Mouse (Mus musculus): ENCODE measurements around the gene Erh. TPM values are rescaled to one million over a fixed set of nuclear protein-coding genes. Genes with fewer than 3 reads are reported as not detected.

Erh gene
- polyA plus RNA-seq, 1 experiment from 2014 or later, result 210 TPM

DNA sequence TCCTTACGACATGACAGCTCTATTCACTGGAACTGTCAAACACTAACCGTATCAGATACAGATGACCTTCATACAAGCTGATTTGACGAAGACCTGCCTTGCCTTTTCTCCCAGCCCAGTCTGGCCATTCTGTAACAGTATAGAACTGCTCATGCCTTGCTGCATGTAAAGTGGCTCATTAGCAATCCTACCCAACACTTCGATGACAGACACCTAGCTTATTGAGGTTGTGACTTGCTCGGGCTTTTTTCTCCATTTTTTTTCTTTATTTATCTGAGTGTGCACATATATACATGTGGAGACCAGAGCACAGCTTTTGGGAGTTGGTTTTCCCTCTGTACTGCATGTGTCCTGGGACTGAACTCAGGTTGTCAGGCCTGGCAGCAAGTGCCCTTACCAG is 12.4 kb downstream of the Erh start:
- Histone ChIP-seq H3K36me3 (ENCODE audit: insufficient read depth, low read length) (peaks cover 35% of the 10 kb centered on the region), H3K4me3 (replicated peaks; ENCODE audit: low read depth, low read length) (no peak overlapping the region), H3K27me3 (ENCODE audit: insufficient read depth, low read length) (no peaks in the 10 kb centered on the region), H3K4me2 (ENCODE audit: low read length) (no peak overlapping the region), H3K9ac (ENCODE audit: low read depth, low read length) (no peak overlapping the region), H3K27ac (no peak overlapping the region), H3K4me1 (replicated peaks; ENCODE audit: insufficient read depth, low read length) (no peaks in the 10 kb centered on the region), H3K9me3 (replicated peaks; ENCODE audit: low read length) (no peaks in the 10 kb centered on the region)
- no peak for DNase-seq (ENCODE audit: low spot score)
- TF ChIP-seq CTCF (IDR thresholded peaks at IDR 0.05; ENCODE audit: low read depth), result no peak
- WGBS, result 83% methylated on average over 5 of the region's 5 CpGs
- ATAC-seq (replicated peaks; ENCODE audit: low FRiP score, low read depth), result no peak

DNA sequence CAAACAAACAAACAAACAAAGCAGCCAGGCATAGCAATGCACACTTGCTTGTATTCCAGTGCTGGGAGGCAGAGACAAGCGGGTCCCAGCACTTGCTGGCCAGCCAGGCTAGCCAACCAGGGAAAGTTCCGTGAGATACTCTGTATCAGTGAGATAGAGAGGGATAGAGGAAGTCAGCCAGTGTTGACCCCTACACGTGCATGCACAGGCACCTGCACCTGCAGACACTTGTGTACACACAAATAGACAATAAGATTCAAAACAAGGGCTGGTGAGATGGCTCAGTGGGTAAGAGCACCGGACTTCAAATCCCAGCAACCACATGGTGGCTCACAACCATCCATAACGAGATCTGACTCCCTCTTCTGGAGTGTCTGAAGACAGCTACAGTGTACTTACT is 23.6 kb downstream of the Erh start:
- H3K4me1 ChIP-seq (replicated peaks; ENCODE audit: insufficient read depth, low read length), result 0 out of 2 replicates have a peak, but pooled peaks cover 3% of the 10 kb centered on the region
- H3K4me2 ChIP-seq (ENCODE audit: low read length), result no peak overlapping the region
- no peak overlapping the region for H3K4me3 ChIP-seq (replicated peaks; ENCODE audit: low read depth, low read length)
- no peaks in the 10 kb centered on the region for H3K9me3 ChIP-seq (replicated peaks; ENCODE audit: low read length)
- no peak overlapping the region for H3K9ac ChIP-seq (ENCODE audit: low read depth, low read length)
- no peak for DNase-seq (ENCODE audit: low spot score)
- 72% methylated on average over 5 of the region's 5 CpGs for WGBS
- TF ChIP-seq CTCF (IDR thresholded peaks at IDR 0.05; ENCODE audit: low read depth), result no peak
- ATAC-seq (replicated peaks; ENCODE audit: low FRiP score, low read depth), result no peak
- H3K27me3 ChIP-seq (ENCODE audit: insufficient read depth, low read length), result no peaks in the 10 kb centered on the region
- H3K27ac ChIP-seq, result no peak overlapping the region
- H3K36me3 ChIP-seq (ENCODE audit: insufficient read depth, low read length), result no peaks in the 10 kb centered on the region

DNA sequence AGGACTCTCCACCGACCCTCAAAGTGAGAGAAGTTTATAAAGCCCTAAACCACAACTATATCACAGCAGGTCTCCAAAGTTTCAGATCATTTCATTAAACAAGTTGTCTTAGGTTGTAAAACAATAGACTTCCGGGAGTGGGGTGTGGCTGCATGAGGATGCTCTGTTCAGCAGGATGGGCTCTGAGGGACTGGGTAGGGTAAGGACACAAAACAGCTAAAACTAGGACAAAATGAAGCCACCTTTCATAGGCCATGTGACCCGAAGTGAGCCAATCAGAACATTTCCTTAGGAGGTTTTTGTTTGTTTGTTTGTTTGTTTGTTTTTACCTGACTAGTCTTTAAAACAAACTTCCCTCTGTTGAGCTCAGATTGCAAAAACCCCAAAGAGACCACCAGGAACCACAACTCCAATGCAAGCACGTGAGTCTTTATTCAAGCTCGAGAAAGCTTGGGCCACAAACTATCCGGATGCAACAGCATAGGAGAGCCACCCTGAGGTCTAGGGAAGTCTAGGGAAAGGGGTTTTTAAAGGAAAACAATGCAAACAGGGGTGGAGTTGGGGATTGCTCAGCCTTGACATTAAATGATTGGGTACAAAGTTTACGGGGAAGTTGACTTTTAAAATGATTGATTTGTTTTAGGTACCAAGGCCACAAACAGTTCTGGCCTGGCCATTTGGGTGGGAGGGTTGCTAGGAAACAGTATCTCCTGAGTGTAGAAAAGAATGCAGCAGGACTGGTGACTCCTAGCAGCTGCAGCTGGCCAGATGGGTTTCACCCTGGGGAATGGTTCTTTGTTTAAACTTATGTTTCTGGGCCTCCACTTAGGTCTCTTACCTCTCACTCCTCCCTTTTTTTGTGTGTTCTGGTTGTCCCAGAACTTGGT is 28.5 kb downstream of the Erh start:
- Histone ChIP-seq H3K4me2 (ENCODE audit: low read length) (no peak overlapping the region), H3K9me3 (replicated peaks; ENCODE audit: low read length) (no peaks in the 10 kb centered on the region), H3K4me3 (replicated peaks; ENCODE audit: low read depth, low read length) (no peak overlapping the region), H3K27me3 (ENCODE audit: insufficient read depth, low read length) (no peaks in the 10 kb centered on the region), H3K27ac (no peak overlapping the region), H3K9ac (ENCODE audit: low read depth, low read length) (no peak overlapping the region), H3K36me3 (ENCODE audit: insufficient read depth, low read length) (no peaks in the 10 kb centered on the region), H3K4me1 (replicated peaks; ENCODE audit: insufficient read depth, low read length) (0 out of 2 replicates have a peak, but pooled peaks cover 3% of the 10 kb centered on the region)
- ATAC-seq (replicated peaks; ENCODE audit: low FRiP score, low read depth) (no peak), DNase-seq (ENCODE audit: low spot score) (peak; percentile 62)
- 33% methylated on average over 7 of the region's 7 CpGs for WGBS
- peak; percentile 9; the same call in 1 of the 2 replicates for TF ChIP-seq CTCF (IDR thresholded peaks at IDR 0.05; ENCODE audit: low read depth)

- H3K9me3 ChIP-seq (replicated peaks; ENCODE audit: low read length), result no peaks in the 10 kb centered on the region
- H3K27ac ChIP-seq, result no peak overlapping the region
- 0 out of 2 replicates have a peak, but pooled peaks cover 3% of the 10 kb centered on the region for H3K4me1 ChIP-seq (replicated peaks; ENCODE audit: insufficient read depth, low read length)
- WGBS, result 54% methylated on average over 9 of the region's 9 CpGs
- ATAC-seq (replicated peaks; ENCODE audit: low FRiP score, low read depth), result no peak
- no peak for TF ChIP-seq CTCF (IDR thresholded peaks at IDR 0.05; ENCODE audit: low read depth)
- H3K27me3 ChIP-seq (ENCODE audit: insufficient read depth, low read length), result no peaks in the 10 kb centered on the region
- H3K4me3 ChIP-seq (replicated peaks; ENCODE audit: low read depth, low read length), result no peak overlapping the region
- H3K9ac ChIP-seq (ENCODE audit: low read depth, low read length), result no peak overlapping the region
- no peaks in the 10 kb centered on the region for H3K36me3 ChIP-seq (ENCODE audit: insufficient read depth, low read length)
- no peak overlapping the region for H3K4me2 ChIP-seq (ENCODE audit: low read length)
- DNase-seq (ENCODE audit: low spot score), result no peak
Measured at GRCm38 (mm10) chr12:80612113-80612791, 31.9 kb downstream of the Erh start.

GRCm38 (mm10) chr12:80609928-80610327 is 34.2 kb downstream of the Erh start:
- Histone ChIP-seq H3K4me3 (replicated peaks; ENCODE audit: low read depth, low read length) (no peak overlapping the region), H3K9ac (ENCODE audit: low read depth, low read length) (no peak overlapping the region), H3K4me2 (ENCODE audit: low read length) (no peak overlapping the region), H3K9me3 (replicated peaks; ENCODE audit: low read length) (no peaks in the 10 kb centered on the region), H3K36me3 (ENCODE audit: insufficient read depth, low read length) (no peaks in the 10 kb centered on the region), H3K4me1 (replicated peaks; ENCODE audit: insufficient read depth, low read length) (no peaks in the 10 kb centered on the region), H3K27me3 (ENCODE audit: insufficient read depth, low read length) (no peaks in the 10 kb centered on the region), H3K27ac (no peak overlapping the region)
- DNase-seq (ENCODE audit: low spot score) (no peak), ATAC-seq (replicated peaks; ENCODE audit: low FRiP score, low read depth) (no peak)
- 84% methylated on average over 3 of the region's 3 CpGs for WGBS
- TF ChIP-seq CTCF (IDR thresholded peaks at IDR 0.05; ENCODE audit: low read depth), result no peak

DNA sequence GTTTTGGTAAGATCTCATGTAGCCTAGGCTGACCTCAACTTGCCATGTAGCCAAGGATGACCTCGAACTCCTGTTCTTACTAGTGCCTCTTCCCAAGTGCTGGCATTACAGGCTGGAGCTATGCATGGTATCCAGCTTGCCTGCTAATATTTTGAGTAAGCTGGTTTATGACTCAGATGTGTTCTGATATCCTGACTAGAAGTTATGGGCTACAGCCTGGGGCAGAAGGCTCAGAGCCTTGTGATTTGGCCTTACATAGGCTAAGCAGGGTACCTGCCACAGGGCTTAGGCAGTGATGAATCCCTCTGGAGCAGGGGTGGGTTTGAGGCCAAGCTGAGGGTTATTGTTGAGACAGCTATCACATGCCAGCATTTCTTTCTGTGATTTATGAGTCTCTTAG is 35.6 kb downstream of the Erh start:
- Histone ChIP-seq H3K9ac (ENCODE audit: low read depth, low read length) (no peak overlapping the region), H3K9me3 (replicated peaks; ENCODE audit: low read length) (no peaks in the 10 kb centered on the region), H3K27ac (no peak overlapping the region), H3K36me3 (ENCODE audit: insufficient read depth, low read length) (no peaks in the 10 kb centered on the region), H3K4me2 (ENCODE audit: low read length) (no peak overlapping the region), H3K27me3 (ENCODE audit: insufficient read depth, low read length) (no peaks in the 10 kb centered on the region), H3K4me3 (replicated peaks; ENCODE audit: low read depth, low read length) (no peak overlapping the region), H3K4me1 (replicated peaks; ENCODE audit: insufficient read depth, low read length) (no peaks in the 10 kb centered on the region)
- ATAC-seq (replicated peaks; ENCODE audit: low FRiP score, low read depth) (no peak), DNase-seq (ENCODE audit: low spot score) (no peak)
- WGBS, result 84% methylated on average over 1 of the region's 1 CpGs
- no peak for TF ChIP-seq CTCF (IDR thresholded peaks at IDR 0.05; ENCODE audit: low read depth)

All from kidney, postnatal 0 days (tissue).